Comparison of ENCODE assay signal across 12 mouse cellular contexts in the genomic region with DNA sequence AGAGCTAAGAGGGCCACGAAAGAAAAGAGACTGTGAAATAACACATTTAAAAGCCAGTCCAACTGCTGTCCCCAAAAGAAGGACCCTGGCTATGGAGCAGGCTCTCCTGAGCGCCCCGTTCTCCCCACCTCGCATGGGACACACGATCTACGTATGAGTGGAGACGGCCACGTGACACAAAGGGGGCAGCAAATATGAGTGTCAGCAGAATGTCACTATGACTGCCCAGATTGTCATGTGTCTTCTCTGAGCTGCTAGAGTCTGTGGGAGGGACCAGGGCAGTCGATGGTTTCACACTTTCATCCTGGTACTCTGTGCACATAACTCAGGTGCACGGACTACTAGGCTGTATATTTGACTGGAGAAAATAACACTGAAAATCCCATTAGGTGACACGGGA.
"Had no signal": no experiment of that assay in that cellular context is flagged by ENCODE, and none has a peak within 500 bp of the region (broad histone marks: within the 10 kb centered on the region; RNA-seq: fewer than 3 reads in every experiment).

No protein-coding gene starts in this region.

- H3K36me3 ChIP-seq: lung, embryonic 15.5 days; midbrain, embryonic 15.5 days had no signal

- DNase-seq: kidney, postnatal 25 days; lung, postnatal 14 days; thymus, adult 2 months; thymus, postnatal 25 days had no signal

- H3K4me2 ChIP-seq: lung, embryonic 15.5 days; midbrain, embryonic 11.5 days; midbrain, embryonic 15.5 days; neural tube, embryonic 12.5 days had no signal

- H3K27ac ChIP-seq: left cerebral cortex, adult 2 months; limb, embryonic 10.5 days; lung, embryonic 15.5 days; macrophage; midbrain, embryonic 15.5 days; neural tube, embryonic 12.5 days had no signal

- H3K27me3 ChIP-seq: lung, embryonic 15.5 days; megakaryocyte, embryonic 14.5 days; midbrain, embryonic 15.5 days; neural tube, embryonic 12.5 days had no signal

- ATAC-seq: midbrain, embryonic 15.5 days had no signal

- H3K4me3 ChIP-seq: left cerebral cortex, adult 2 months; limb, embryonic 10.5 days; lung, embryonic 15.5 days; megakaryocyte, embryonic 14.5 days; midbrain, embryonic 15.5 days; neural tube, embryonic 12.5 days had no signal

- H3K9me3 ChIP-seq: limb, embryonic 10.5 days; lung, embryonic 15.5 days; megakaryocyte, embryonic 14.5 days; midbrain, embryonic 15.5 days; neural tube, embryonic 12.5 days had no signal

- H3K9ac ChIP-seq: lung, embryonic 15.5 days; midbrain, embryonic 15.5 days; neural tube, embryonic 12.5 days had no signal
